Mouse (Mus musculus) heart, adult 18-20 months (tissue): ENCODE measurements around the gene Gm4216. TPM values are rescaled to one million over a fixed set of nuclear protein-coding genes. Genes with fewer than 3 reads are reported as not detected.
"Not testable (repeated sequence)": the region's sequence is repeated elsewhere in the genome, so short reads cannot be mapped to it uniquely, and the experiment has no call there.

ENCODE experiments used
- DNase-seq, 2 experiments: peaks; one replicate each; pipeline ENCODE4 v3.0.0; 2021 to 2022; ENCODE audit warnings: mixed read lengths in 1 of 2
- long read RNA-seq, 2 experiments: library from polyadenylated mRNA; stranded (forward); transcript quantifications; one replicate each; pipeline ENCODE4 v2.0.0; 2021
- total RNA-seq, 2 experiments: library from RNA; stranded (reverse); gene quantifications; 2 replicates each; pipeline ENCODE4 v1.2.3; 2021

Gm4216 gene
- total RNA-seq, result not detected
- long read RNA-seq, experiment 1, result 0 reads
- long read RNA-seq, experiment 2, result 0 reads

DNA sequence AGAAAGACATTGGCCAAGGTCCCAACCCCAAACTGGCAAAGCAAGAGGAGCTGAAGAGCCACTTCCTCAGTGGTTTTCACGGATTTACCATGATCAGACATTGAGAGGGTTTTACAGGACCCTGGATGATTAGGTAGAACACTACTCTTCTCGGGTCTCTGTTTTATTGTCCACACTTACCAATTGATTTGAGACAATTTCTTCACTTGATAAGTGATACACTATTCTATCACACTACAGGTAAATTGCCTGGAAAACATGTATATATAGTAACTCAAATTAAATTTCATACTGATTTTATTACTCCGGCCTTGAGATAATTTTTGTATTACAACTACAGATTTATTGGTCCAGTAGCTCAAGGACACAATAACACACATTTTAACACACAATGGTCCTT lies at the start of gene Gm4216:
Gm4216 (minus strand) TSS at position 101 of the 400 bp plus-strand sequence.
- DNase-seq, result not testable (repeated sequence)

DNA sequence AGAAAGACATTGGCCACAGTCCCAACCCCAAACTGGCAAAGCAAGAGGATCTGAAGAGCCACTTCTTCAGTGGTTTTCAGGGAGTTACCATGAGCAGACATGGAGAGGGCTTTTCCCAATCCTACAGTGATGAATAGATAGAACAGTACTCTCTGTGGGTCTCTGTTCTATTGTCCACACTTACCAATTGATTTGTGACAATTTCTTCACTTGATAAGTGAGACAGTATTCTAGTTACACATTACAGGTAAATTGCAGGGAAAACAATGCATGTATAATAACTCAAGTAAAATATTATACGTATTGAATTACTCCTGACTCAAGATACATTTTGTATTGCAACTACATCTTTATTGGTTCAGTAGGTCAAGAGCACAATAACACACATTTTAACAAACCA lies 47.6 kb upstream of the Gm4216 start, which contains the start of gene Gm8720:
Gm8720 (minus strand) TSS at position 101 of the 400 bp plus-strand sequence.
- DNase-seq, result not testable (repeated sequence)

DNA sequence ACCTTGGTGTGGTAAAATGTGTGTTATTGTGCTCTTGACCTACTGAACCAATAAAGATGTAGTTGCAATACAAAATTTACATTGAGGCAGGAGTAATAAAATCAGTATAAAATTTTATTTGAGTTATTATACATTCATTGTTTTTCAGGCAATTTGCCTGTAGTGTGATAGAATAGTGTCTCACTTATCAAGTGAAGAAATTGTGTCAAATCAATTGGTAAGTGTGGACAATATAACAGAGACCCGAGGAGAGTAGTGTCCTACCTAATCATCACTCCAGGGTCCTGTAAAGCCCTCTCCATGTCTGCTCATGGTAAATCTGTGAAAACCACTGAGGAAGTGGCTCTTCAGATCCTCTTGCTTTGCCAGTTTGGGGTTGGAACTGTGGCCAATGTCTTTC lies 35.5 kb upstream of the Gm4216 start, which contains the start of gene Vmn1r163:
Vmn1r163 (plus strand) TSS at position 301 of the 400 bp plus-strand sequence.
- DNase-seq, result not testable (repeated sequence)

DNA sequence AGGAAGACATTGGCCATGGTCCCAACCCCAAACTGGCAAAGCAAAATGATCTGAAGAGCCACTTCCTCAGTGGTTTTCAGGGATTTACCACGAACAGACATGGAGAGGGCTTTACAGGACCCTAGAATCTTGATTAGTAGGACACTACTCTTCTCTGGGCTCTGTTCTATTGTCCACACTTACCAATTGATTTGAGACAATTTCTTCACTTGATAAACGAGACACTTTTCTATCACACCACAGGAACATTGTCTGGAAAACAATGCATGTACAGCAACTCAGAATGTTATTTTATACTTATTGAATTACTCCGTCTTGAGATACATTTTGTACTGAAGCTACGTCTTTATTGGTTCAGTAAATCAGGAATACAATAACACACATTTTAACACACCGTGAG lies 35.1 kb downstream of the Gm4216 start, which contains the start of gene Gm4214:
Gm4214 (minus strand) TSS at position 101 of the 400 bp plus-strand sequence.
- not testable (repeated sequence) for DNase-seq

Other genes starting within 250 kb of the Gm4216 start
- not detected for gene Vmn1r158, start 229.1 kb downstream of the Gm4216 start, total RNA-seq
- gene Vmn1r159, start 176.3 kb downstream of the Gm4216 start, total RNA-seq, result not detected
- not detected for gene Vmn1r160, start 148.7 kb downstream of the Gm4216 start, total RNA-seq
- not detected for gene Gm4214, start 35.2 kb downstream of the Gm4216 start, total RNA-seq
- gene Vmn1r163, start 35.6 kb upstream of the Gm4216 start, total RNA-seq, result not detected
- gene Gm8720, start 47.5 kb upstream of the Gm4216 start, total RNA-seq, result not detected
- gene Gm10662, start 124.6 kb upstream of the Gm4216 start, total RNA-seq, result not detected
- not detected for gene Vmn1r165, start 197.4 kb upstream of the Gm4216 start, total RNA-seq
- gene Vmn1r166, start 231.8 kb upstream of the Gm4216 start, total RNA-seq, result not detected